Mouse (Mus musculus) MEL (cell line): ENCODE data around the gene Zkscan8. TPM values are rescaled to one million over a fixed set of nuclear protein-coding genes. Genes with fewer than 3 reads are reported as not detected.
A peak's percentile ranks its signal among the peaks of the same experiment; 100 is the strongest.

Experiments
- DNase-seq: peaks from one replicate; pipeline ENCODE4 v3.0.0; 2011; ENCODE audit warnings: low read depth, low spot score
- H3K27ac ChIP-seq: 2 replicates; pipeline ENCODE4 v1.5.1; 2012; ENCODE audit warnings: low read depth, mild to moderate bottlenecking, control low read depth, low read length, moderate library complexity; ENCODE audit not compliant: control insufficient read depth
- H3K27me3 ChIP-seq, 2 experiments: fragments of 150-350 bp in 1 of 2; sonication (generic) in 1 of 2; 2 replicates each; pipeline ENCODE4 v1.6.1; 2012; ENCODE audit warnings: low read length in 2 of 2, mild to moderate bottlenecking in 2 of 2, improper control_type of control experiment in 1 of 2, moderate library complexity in 1 of 2; ENCODE audit not compliant: insufficient read depth in 2 of 2, control insufficient read depth in 1 of 2
- H3K36me3 ChIP-seq, 2 experiments: 2 replicates each; pipeline ENCODE4 v1.6.1; 2012 to 2014; ENCODE audit warnings: low read length in 2 of 2, improper control_type of control experiment in 1 of 2, inconsistent platforms in 1 of 2, mild to moderate bottlenecking in 1 of 2; ENCODE audit not compliant: insufficient read depth in 2 of 2, control insufficient read depth in 1 of 2
- H3K4me1 ChIP-seq, 2 experiments: fragments of 150-350 bp in 1 of 2; sonication (generic) in 1 of 2; 2 replicates each; pipeline ENCODE4 v1.6.1; 2012; ENCODE audit warnings: low read length in 2 of 2, improper control_type of control experiment in 1 of 2, mild to moderate bottlenecking in 1 of 2; ENCODE audit not compliant: insufficient read depth in 2 of 2, control insufficient read depth in 1 of 2
- H3K4me3 ChIP-seq, 2 experiments: fragments of 150-350 bp in 1 of 2; sonication (generic) in 1 of 2; 2 replicates each; pipeline ENCODE4 v1.5.1; 2012; ENCODE audit warnings: low read depth in 2 of 2, low read length in 2 of 2, mild to moderate bottlenecking in 2 of 2, moderate library complexity in 2 of 2, control low read depth in 1 of 2, improper control_type of control experiment in 1 of 2; ENCODE audit not compliant: control insufficient read depth in 1 of 2, insufficient read depth in 1 of 2
- H3K79me2 ChIP-seq: 2 replicates; pipeline ENCODE4 v1.6.1; 2012; ENCODE audit warnings: mild to moderate bottlenecking, low read length, moderate library complexity; ENCODE audit not compliant: control insufficient read depth, poor library complexity, insufficient read depth
- H3K9ac ChIP-seq: 2 replicates; pipeline ENCODE4 v1.6.1; 2012; ENCODE audit warnings: low read depth, mild to moderate bottlenecking, control low read depth, low read length, moderate library complexity; ENCODE audit not compliant: control insufficient read depth, poor library complexity, severe bottlenecking
- H3K9me3 ChIP-seq: fragments of 150-350 bp; sonication (generic); replicated peaks from 2 replicates; pipeline ENCODE4 v1.6.1; 2012; ENCODE audit warnings: mild to moderate bottlenecking, low read length, improper control_type of control experiment, moderate library complexity; ENCODE audit not compliant: insufficient read depth
- GABPA ChIP-seq: IDR thresholded peaks from 2 replicates; pipeline ENCODE4 v1.6.1; 2012; ENCODE audit warnings: low read depth, mild to moderate bottlenecking, inconsistent platforms, low read length, improper control_type of control experiment, moderate library complexity
- HCFC1 ChIP-seq: IDR thresholded peaks from 2 replicates; pipeline ENCODE4 v1.6.1; 2012; ENCODE audit warnings: low read depth, mild to moderate bottlenecking, inconsistent platforms, low read length, improper control_type of control experiment, moderate library complexity
- JUND ChIP-seq: IDR thresholded peaks from 2 replicates; pipeline ENCODE4 v1.6.1; 2011; ENCODE audit warnings: low read depth, mild to moderate bottlenecking, improper control_type of control experiment, low read length
- MAFK ChIP-seq: IDR thresholded peaks from 2 replicates; pipeline ENCODE4 v1.6.1; 2011; ENCODE audit warnings: low read depth, mild to moderate bottlenecking, low read length, improper control_type of control experiment, borderline replicate concordance
- NELFE ChIP-seq: IDR thresholded peaks from 2 replicates; pipeline ENCODE4 v1.6.1; 2011; ENCODE audit warnings: low read depth, low read length, improper control_type of control experiment
- NRF1 ChIP-seq: IDR thresholded peaks from 2 replicates; pipeline ENCODE4 v1.6.1; 2014; ENCODE audit warnings: low read depth, mild to moderate bottlenecking, inconsistent platforms, low read length, improper control_type of control experiment, moderate library complexity; ENCODE audit not compliant: poor library complexity, insufficient read depth, severe bottlenecking
- POLR2A ChIP-seq, 2 experiments: IDR thresholded peaks; 2 replicates each; pipeline ENCODE4 v1.6.1; 2011 to 2012; ENCODE audit warnings: low read length in 2 of 2, mild to moderate bottlenecking in 2 of 2, control low read depth in 1 of 2, improper control_type of control experiment in 1 of 2, low read depth in 1 of 2, moderate library complexity in 1 of 2; ENCODE audit not compliant: control insufficient read depth in 1 of 2, insufficient read depth in 1 of 2, poor library complexity in 1 of 2
- POLR2AphosphoS5 ChIP-seq: IDR thresholded peaks from 2 replicates; pipeline ENCODE4 v1.6.1; 2012; ENCODE audit warnings: low read depth, borderline replicate concordance, mild to moderate bottlenecking, inconsistent platforms, low read length, moderate library complexity, mixed read lengths
- TBP ChIP-seq: IDR thresholded peaks from 2 replicates; pipeline ENCODE4 v1.8.0; 2011; ENCODE audit warnings: low read depth, low read length, improper control_type of control experiment
- polyA plus RNA-seq, 2 experiments: library from polyadenylated mRNA; stranded (reverse) in 1 of 2; unstranded in 1 of 2; fragments of >175 nt in 1 of 2; fragments of >200 nt in 1 of 2; gene quantifications; 2 replicates each; pipeline versions ENCODE4 v1.2.1 to v1.2.4; 2012; ENCODE audit warnings: low replicate concordance in 2 of 2, low read depth in 1 of 2; ENCODE audit not compliant: insufficient read length in 2 of 2, insufficient read depth in 1 of 2, missing spikeins in 1 of 2
- total RNA-seq: library from RNA; depleted of rRNA; stranded (reverse); fragments of 300-350 nt; gene quantifications from 2 replicates; pipeline ENCODE4 v1.2.3, GENCODE M21; 2012; rRNA removed

The Zkscan8 gene
- total and polyA plus RNA-seq, 3 experiments = 3.4 to 3.9 TPM; not detected in 1

DNA sequence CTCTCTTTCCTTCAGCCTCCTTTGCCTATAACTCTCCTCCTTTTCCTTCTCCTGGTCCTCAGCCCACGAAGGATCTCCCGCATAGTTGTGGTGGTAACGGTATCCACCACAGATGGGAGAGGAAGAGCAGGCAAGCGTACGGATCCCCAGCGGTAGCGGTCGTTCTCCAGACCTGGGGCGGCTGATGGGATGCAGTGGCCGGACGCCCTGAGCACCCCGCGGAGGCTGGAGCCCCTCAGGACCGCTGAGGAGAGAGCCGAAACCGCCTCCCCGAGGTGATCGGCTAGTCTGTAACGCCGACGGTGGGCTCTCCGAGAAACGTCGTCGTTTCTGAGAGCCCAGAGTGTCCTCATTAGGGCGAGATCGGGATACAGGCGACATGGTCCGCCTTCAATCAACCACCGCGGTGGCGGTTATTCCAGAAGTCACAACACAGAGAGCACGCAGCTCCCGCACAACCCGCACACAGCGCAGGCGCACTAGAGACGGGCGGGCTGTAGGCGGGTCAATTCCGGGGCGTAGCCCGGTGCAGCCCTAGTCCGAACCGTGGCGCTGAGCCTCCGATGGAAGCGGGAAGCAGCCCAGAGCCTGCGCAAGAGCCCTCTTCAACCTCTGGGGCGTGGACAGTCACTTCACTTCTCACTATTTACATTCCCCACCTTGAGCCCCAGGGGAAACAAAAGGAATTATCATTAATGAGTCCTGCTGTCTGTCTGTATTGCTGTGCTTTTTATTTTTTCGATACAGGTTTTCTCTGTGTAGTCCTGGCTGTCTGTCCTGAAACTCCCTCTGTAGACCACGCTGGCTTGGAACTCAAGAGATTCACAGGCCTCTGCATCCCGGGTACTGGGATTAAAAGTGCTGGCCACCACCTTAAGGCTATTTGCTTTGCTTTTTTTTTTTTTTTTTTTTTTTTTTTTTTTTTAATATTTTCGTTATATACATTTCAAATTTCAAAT lies 62.6 kb downstream of the Zkscan8 start, which contains the start of gene Nkapl:
Gene Nkapl (minus strand): TSS at position 449 of the 959 bp plus-strand sequence.
- H3K79me2 ChIP-seq = no peaks in the 10 kb centered on the region
- peak within 1 kb of the TSS; percentile 6; the same call in 1 of the 2 replicates for H3K27ac ChIP-seq
- H3K9me3 ChIP-seq = no peaks in the 10 kb centered on the region
- peak; percentile 87 for DNase-seq
- peak within 1 kb of the TSS; percentile 31 to 62 for H3K4me3 ChIP-seq
- TF ChIP-seq HCFC1 (peak; percentile 16; the same call in 1 of the 2 replicates), NELFE (peak; percentile 58), TBP (no peak), POLR2A (IDR thresholded peaks at IDR 0.05; ENCODE audit: control insufficient read depth in 1 of 2, insufficient read depth in 1 of 2, low read depth in 1 of 2, low read length in 2 of 2, poor library complexity in 1 of 2) (peak; percentile 64 to 68), NRF1 (peak; percentile 79), GABPA (no peak), MAFK (no peak)
- peak within 1 kb of the TSS; percentile 57 for H3K9ac ChIP-seq
- peaks cover 0 to 7% of the 10 kb centered on the region in 2 experiments; a peak in 2 of 4 replicates for H3K36me3 ChIP-seq
- H3K4me1 ChIP-seq = peaks cover 0 to 7% of the 10 kb centered on the region in 2 experiments; a peak in 2 of 4 replicates
- H3K27me3 ChIP-seq = peaks cover 0 to 3% of the 10 kb centered on the region in 2 experiments; a peak in 3 of 4 replicates

DNA sequence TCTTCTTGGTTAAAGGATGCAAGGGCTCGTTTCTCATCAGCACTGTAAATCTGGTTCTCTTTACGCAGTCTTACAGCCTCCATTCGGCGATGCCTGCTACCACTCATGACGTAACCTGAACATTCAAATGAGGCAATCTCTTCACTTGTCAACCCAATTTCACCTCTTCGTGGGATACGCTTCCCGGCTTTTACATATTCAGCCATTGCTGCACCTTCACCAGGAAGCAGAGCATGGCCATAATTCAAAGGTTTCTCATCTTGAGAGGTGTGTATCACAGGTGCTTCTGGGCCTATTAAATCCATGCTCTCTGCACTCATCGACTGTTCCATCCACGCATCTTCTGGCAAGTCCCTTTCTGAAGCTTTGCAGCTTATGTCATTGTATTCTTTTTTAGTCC lies 63.6 kb downstream of the Zkscan8 start:
- TF ChIP-seq JUND (no peak), MAFK (no peak), POLR2AphosphoS5 (no peak), NRF1 (no peak)
- DNase-seq = no peak

More for the DNA sequence above, 63.6 kb downstream of the Zkscan8 start:
- no peak overlapping the region for H3K27ac ChIP-seq
- peaks cover 0 to 3% of the 10 kb centered on the region in 2 experiments; a peak in 3 of 4 replicates for H3K27me3 ChIP-seq
- no peaks in the 10 kb centered on the region for H3K79me2 ChIP-seq
- no peak overlapping the region for H3K4me3 ChIP-seq
- H3K9me3 ChIP-seq = no peaks in the 10 kb centered on the region
- H3K4me1 ChIP-seq = peaks cover 0 to 3% of the 10 kb centered on the region in 2 experiments; a peak in 2 of 4 replicates
- peaks cover 0 to 4% of the 10 kb centered on the region in 2 experiments; a peak in 2 of 4 replicates for H3K36me3 ChIP-seq
- no peak overlapping the region for H3K9ac ChIP-seq

Other genes with a start within 250 kb of the Zkscan8 start
- gene Gpx5, start 238.4 kb downstream of the Zkscan8 start, total RNA-seq = not detected in 2 replicates
- not detected for gene Gpx5, start 238.4 kb downstream of the Zkscan8 start, polyA plus RNA-seq
- gene Gpx6, start 219.0 kb downstream of the Zkscan8 start, total RNA-seq = not detected in 2 replicates
- not detected for gene Gpx6, start 219.0 kb downstream of the Zkscan8 start, polyA plus RNA-seq
- gene Olfr1367, start 184.2 kb downstream of the Zkscan8 start, total RNA-seq = not detected in 2 replicates
- not detected for gene Olfr1367, start 184.2 kb downstream of the Zkscan8 start, polyA plus RNA-seq
- 9.7 and 11.1 TPM in 2 replicates for gene Zscan12, start 168.3 kb downstream of the Zkscan8 start, total RNA-seq
- gene Zscan12, start 168.3 kb downstream of the Zkscan8 start, polyA plus RNA-seq = 1 to 10 TPM in 1 of 2 experiments, not detected in 1; 6.8 TPM
- gene Zkscan3, start 128.4 kb downstream of the Zkscan8 start, total RNA-seq = 16.9 and 17.8 TPM in 2 replicates
- gene Zkscan3, start 128.4 kb downstream of the Zkscan8 start, polyA plus RNA-seq = 10 to 100 TPM in 1 of 2 experiments, not detected in 1; 17.1 TPM
- gene Pgbd1, start 90.1 kb downstream of the Zkscan8 start, total RNA-seq = 0.26 and 0.35 TPM in 2 replicates
- gene Pgbd1, start 90.1 kb downstream of the Zkscan8 start, polyA plus RNA-seq = under 1 TPM in 1 of 2 experiments, not detected in 1; 0.25 TPM
- gene Zscan26, start 77.4 kb downstream of the Zkscan8 start, total RNA-seq = 7.4 and 7.7 TPM in 2 replicates
- gene Zscan26, start 77.4 kb downstream of the Zkscan8 start, polyA plus RNA-seq = 1 to 10 TPM in 1 of 2 experiments, not detected in 1; 8.0 TPM
- gene Nkapl, start 62.6 kb downstream of the Zkscan8 start, total RNA-seq = 0.12 TPM in 1 of 2 replicates, not detected in the other
- under 1 TPM in 1 of 2 experiments, not detected in 1; 0.17 TPM for gene Nkapl, start 62.6 kb downstream of the Zkscan8 start, polyA plus RNA-seq
- gene Zkscan4, start 52.2 kb downstream of the Zkscan8 start, total RNA-seq = not detected in 2 replicates
- not detected for gene Zkscan4, start 52.2 kb downstream of the Zkscan8 start, polyA plus RNA-seq
- gene Gm10065, start 51.7 kb downstream of the Zkscan8 start, total RNA-seq = not detected in 2 replicates
- not detected for gene Gm10065, start 51.7 kb downstream of the Zkscan8 start, polyA plus RNA-seq
- 0.50 TPM in 1 of 2 replicates, not detected in the other for gene AK157302, start 35.9 kb downstream of the Zkscan8 start, total RNA-seq
- gene AK157302, start 35.9 kb downstream of the Zkscan8 start, polyA plus RNA-seq = under 1 TPM in 1 of 2 experiments, not detected in 1; 0.10 TPM
- gene Gm11273, start 29.7 kb downstream of the Zkscan8 start, total RNA-seq = 16.4 and 32.5 TPM in 2 replicates
- gene Gm11273, start 29.7 kb downstream of the Zkscan8 start, polyA plus RNA-seq = 100 to 1,000 TPM in 1 of 2 experiments, not detected in 1; 306 TPM
- not detected in 2 replicates for gene Olfr1366, start 11.7 kb upstream of the Zkscan8 start, total RNA-seq
- gene Olfr1366, start 11.7 kb upstream of the Zkscan8 start, polyA plus RNA-seq = under 1 TPM in 1 of 2 experiments, not detected in 1; 0.04 TPM
- not detected in 2 replicates for gene Olfr1535, start 28.8 kb upstream of the Zkscan8 start, total RNA-seq
- not detected for gene Olfr1535, start 28.8 kb upstream of the Zkscan8 start, polyA plus RNA-seq
- not detected in 2 replicates for gene Olfr1364, start 50.6 kb upstream of the Zkscan8 start, total RNA-seq
- not detected for gene Olfr1364, start 50.6 kb upstream of the Zkscan8 start, polyA plus RNA-seq
- gene Olfr1362, start 82.9 kb upstream of the Zkscan8 start, total RNA-seq = not detected in 2 replicates
- not detected for gene Olfr1362, start 82.9 kb upstream of the Zkscan8 start, polyA plus RNA-seq
- 0.10 and 0.12 TPM in 2 replicates for gene Olfr11, start 111.4 kb upstream of the Zkscan8 start, total RNA-seq
- under 1 TPM in 1 of 2 experiments, not detected in 1; 0.19 TPM for gene Olfr11, start 111.4 kb upstream of the Zkscan8 start, polyA plus RNA-seq
- not detected in 2 replicates for gene Olfr1361, start 132.3 kb upstream of the Zkscan8 start, total RNA-seq
- gene Olfr1361, start 132.3 kb upstream of the Zkscan8 start, polyA plus RNA-seq = not detected
- gene Olfr1360, start 146.3 kb upstream of the Zkscan8 start, total RNA-seq = not detected in 2 replicates
- gene Olfr1360, start 146.3 kb upstream of the Zkscan8 start, polyA plus RNA-seq = not detected
- not detected in 2 replicates for gene Olfr1359, start 167.0 kb upstream of the Zkscan8 start, total RNA-seq
- not detected for gene Olfr1359, start 167.0 kb upstream of the Zkscan8 start, polyA plus RNA-seq
- 2,215 and 3,073 TPM in 2 replicates for gene Hist1h2bl, start 185.0 kb upstream of the Zkscan8 start, total RNA-seq
- 1 to 10 TPM in 1 of 2 experiments, not detected in 1; 6.7 TPM for gene Hist1h2bl, start 185.0 kb upstream of the Zkscan8 start, polyA plus RNA-seq
- gene Hist1h2ai, start 185.3 kb upstream of the Zkscan8 start, total RNA-seq = 1,435 and 1,802 TPM in 2 replicates
- 1 to 10 TPM in 1 of 2 experiments, not detected in 1; 8.2 TPM for gene Hist1h2ai, start 185.3 kb upstream of the Zkscan8 start, polyA plus RNA-seq
- gene Hist1h3h, start 186.5 kb upstream of the Zkscan8 start, total RNA-seq = 3,336 and 3,710 TPM in 2 replicates
- 10 to 100 TPM in 1 of 2 experiments, not detected in 1; 18.4 TPM for gene Hist1h3h, start 186.5 kb upstream of the Zkscan8 start, polyA plus RNA-seq
- 1,196 and 2,041 TPM in 2 replicates for gene Hist1h2bm, start 190.9 kb upstream of the Zkscan8 start, total RNA-seq
- gene Hist1h2bm, start 190.9 kb upstream of the Zkscan8 start, polyA plus RNA-seq = 1 to 10 TPM in 1 of 2 experiments, not detected in 1; 1.7 TPM
- 947 and 1,094 TPM in 2 replicates for gene Hist1h4j, start 203.9 kb upstream of the Zkscan8 start, total RNA-seq
- 1 to 10 TPM in 1 of 2 experiments, not detected in 1; 2.7 TPM for gene Hist1h4j, start 203.9 kb upstream of the Zkscan8 start, polyA plus RNA-seq
- 3,283 and 3,531 TPM in 2 replicates for gene Hist1h4k, start 219.4 kb upstream of the Zkscan8 start, total RNA-seq
- 10 to 100 TPM in 1 of 2 experiments, not detected in 1; 19.1 TPM for gene Hist1h4k, start 219.4 kb upstream of the Zkscan8 start, polyA plus RNA-seq
- 1,127 and 1,310 TPM in 2 replicates for gene Hist1h2ak, start 222.7 kb upstream of the Zkscan8 start, total RNA-seq
- 10 to 100 TPM in 1 of 2 experiments, not detected in 1; 10.6 TPM for gene Hist1h2ak, start 222.7 kb upstream of the Zkscan8 start, polyA plus RNA-seq
- 1,714 and 2,074 TPM in 2 replicates for gene Hist1h2bn, start 223.0 kb upstream of the Zkscan8 start, total RNA-seq
- gene Hist1h2bn, start 223.0 kb upstream of the Zkscan8 start, polyA plus RNA-seq = 1 to 10 TPM in 1 of 2 experiments, not detected in 1; 5.6 TPM
- 1,140 and 1,462 TPM in 2 replicates for gene Hist1h1b, start 249.5 kb upstream of the Zkscan8 start, total RNA-seq
- gene Hist1h1b, start 249.5 kb upstream of the Zkscan8 start, polyA plus RNA-seq = 1 to 10 TPM in 1 of 2 experiments, not detected in 1; 2.9 TPM